In genomic region chr2:57237026-57237425, GRCm38 (mm10) we compare ENCODE assay signal across 8 mouse cellular contexts. TPM values are rescaled to one million over a fixed set of nuclear protein-coding genes. Genes with fewer than 3 reads are reported as not detected.
A peak's percentile ranks its signal among the peaks of the same experiment; 100 is the strongest.
DNase-seq lines count a peak whose midpoint lies in the region; ATAC-seq lines count a peak whose summit lies in the region.

No protein-coding gene starts in this region.

- no peak overlapping the region for H3K27ac ChIP-seq in hindbrain, embryonic 10.5 days
- no peak overlapping the region for H3K27ac ChIP-seq in hindbrain, embryonic 11.5 days (ENCODE audit: low read depth, low read length)
- H3K27ac ChIP-seq in hindbrain, embryonic 14.5 days = no peak overlapping the region
- H3K27ac ChIP-seq in midbrain, embryonic 13.5 days = no peak overlapping the region

- no peak overlapping the region for H3K4me2 ChIP-seq in hindbrain, embryonic 11.5 days (replicated peaks; ENCODE audit: low read depth, low read length)
- peak overlapping the region; percentile 97 for H3K4me2 ChIP-seq in hindbrain, embryonic 14.5 days (replicated peaks)
- H3K4me2 ChIP-seq in midbrain, embryonic 13.5 days (replicated peaks) = peak overlapping the region; percentile 92

- no peaks in the 10 kb centered on the region for H3K36me3 ChIP-seq in hindbrain, embryonic 10.5 days
- no peaks in the 10 kb centered on the region for H3K36me3 ChIP-seq in hindbrain, embryonic 11.5 days (ENCODE audit: control insufficient read depth, insufficient read depth, low read length)
- no peaks in the 10 kb centered on the region for H3K36me3 ChIP-seq in hindbrain, embryonic 14.5 days (replicated peaks; ENCODE audit: control insufficient read depth, insufficient read depth)
- H3K36me3 ChIP-seq in midbrain, embryonic 13.5 days = no peaks in the 10 kb centered on the region

- ATAC-seq in hindbrain, embryonic 11.5 days (ENCODE audit: low FRiP score) = no peak
- ATAC-seq in hindbrain, embryonic 14.5 days (ENCODE audit: low FRiP score) = no peak
- ATAC-seq in midbrain, embryonic 13.5 days = no peak

- peak overlapping the region; percentile 80 for H3K4me3 ChIP-seq in hindbrain, embryonic 10.5 days
- H3K4me3 ChIP-seq in hindbrain, embryonic 11.5 days (ENCODE audit: low read depth, low read length) = no peak overlapping the region
- peak overlapping the region; percentile 80 for H3K4me3 ChIP-seq in hindbrain, embryonic 14.5 days (replicated peaks; ENCODE audit: low read length)
- H3K4me3 ChIP-seq in midbrain, embryonic 13.5 days (replicated peaks) = peak overlapping the region; percentile 72; the same call in 1 of the 2 replicates

- no peak for DNase-seq in hindbrain, embryonic 10.5 days (ENCODE audit: low spot score)
- no peak for DNase-seq in hindbrain, embryonic 11.5 days (ENCODE audit: low spot score)
- peak; percentile 30 for DNase-seq in brain, adult 2 months (ENCODE audit: low read depth, low spot score)
- no peak for DNase-seq in hindbrain, embryonic 14.5 days (ENCODE audit: low spot score)
- DNase-seq in frontal cortex, postnatal 25 days (ENCODE audit: low spot score in 2 of 2) = no peak
- DNase-seq in right cerebral cortex, postnatal 14 days = no peak
- DNase-seq in spleen, adult 12 weeks (ENCODE audit: low spot score) = no peak

- H3K9me3 ChIP-seq in hindbrain, embryonic 10.5 days = no peaks in the 10 kb centered on the region
- H3K9me3 ChIP-seq in hindbrain, embryonic 11.5 days (ENCODE audit: control insufficient read depth, low read length) = no peaks in the 10 kb centered on the region
- no peaks in the 10 kb centered on the region for H3K9me3 ChIP-seq in hindbrain, embryonic 14.5 days (ENCODE audit: control insufficient read depth, low read length)
- no peaks in the 10 kb centered on the region for H3K9me3 ChIP-seq in midbrain, embryonic 13.5 days

- peaks cover 14% of the 10 kb centered on the region; the same call in 1 of the 2 replicates for H3K27me3 ChIP-seq in hindbrain, embryonic 10.5 days (ENCODE audit: insufficient read depth, poor library complexity, severe bottlenecking)
- H3K27me3 ChIP-seq in hindbrain, embryonic 11.5 days (ENCODE audit: control insufficient read depth, insufficient read depth, low read length) = no peaks in the 10 kb centered on the region
- peaks cover 16% of the 10 kb centered on the region for H3K27me3 ChIP-seq in hindbrain, embryonic 14.5 days (ENCODE audit: control insufficient read depth, insufficient read depth, low read length)
- H3K27me3 ChIP-seq in midbrain, embryonic 13.5 days = peaks cover 23% of the 10 kb centered on the region

- no peak overlapping the region for H3K9ac ChIP-seq in hindbrain, embryonic 11.5 days (ENCODE audit: low read depth, low read length)
- H3K9ac ChIP-seq in hindbrain, embryonic 14.5 days = peak overlapping the region; percentile 85; the same call in 1 of the 2 replicates
- no peak overlapping the region for H3K9ac ChIP-seq in midbrain, embryonic 13.5 days (replicated peaks)

- 51% methylated on average over 6 of the region's 6 CpGs for WGBS in hindbrain, embryonic 10.5 days
- 57% methylated on average over 6 of the region's 6 CpGs for WGBS in hindbrain, embryonic 11.5 days
- 41% methylated on average over 6 of the region's 6 CpGs for WGBS in hindbrain, embryonic 14.5 days
- WGBS in midbrain, embryonic 13.5 days = 41% methylated on average over 6 of the region's 6 CpGs

- H3K4me1 ChIP-seq in hindbrain, embryonic 10.5 days (replicated peaks) = peaks cover 19% of the 10 kb centered on the region
- H3K4me1 ChIP-seq in hindbrain, embryonic 11.5 days (replicated peaks; ENCODE audit: control insufficient read depth, insufficient read depth, low read length) = no peaks in the 10 kb centered on the region
- peaks cover 7% of the 10 kb centered on the region; the same call in 1 of the 2 replicates for H3K4me1 ChIP-seq in hindbrain, embryonic 14.5 days (replicated peaks; ENCODE audit: control insufficient read depth, insufficient read depth, low read length)
- H3K4me1 ChIP-seq in midbrain, embryonic 13.5 days (replicated peaks) = peaks cover 11% of the 10 kb centered on the region

RNA-seq across cellular contexts. Expression of gene Gpd2, which starts 0.4 kb away (rescaled TPM):
- polyA plus RNA-seq in hindbrain, embryonic 10.5 days (2016; fragmentation: Nextera tagmentation; extraction: Ambion mirVana) = 24.2 and 29.1 TPM in 2 replicates
- 18.2 and 22.6 TPM in 2 replicates for polyA plus RNA-seq in hindbrain, embryonic 11.5 days (2014; fragmentation: Nextera tagmentation; extraction: Ambion mirVana)
- polyA plus RNA-seq in hindbrain, embryonic 14.5 days (2014; fragmentation: Nextera tagmentation; extraction: Ambion mirVana) = 23.0 and 29.9 TPM in 2 replicates
- 11.6 and 12.0 TPM in 2 replicates for polyA plus RNA-seq in midbrain, embryonic 13.5 days (2015; fragmentation: Nextera tagmentation; extraction: Ambion mirVana)
